Mouse (Mus musculus) CH12.LX (cell line): ENCODE data around the gene Plekhg2. TPM values are rescaled to one million over a fixed set of nuclear protein-coding genes. Genes with fewer than 3 reads are reported as not detected.

Experiments
- DNase-seq: peaks from one replicate; pipeline ENCODE4 v3.0.0-alpha.2; 2013; ENCODE audit errors: extremely low read depth
- H3K27ac ChIP-seq: 2 replicates; pipeline ENCODE4 v1.5.1; 2012; ENCODE audit warnings: low read depth, mild to moderate bottlenecking, control low read depth, moderate library complexity; ENCODE audit not compliant: insufficient read depth
- H3K27me3 ChIP-seq: replicated peaks from 2 replicates; pipeline ENCODE3; 2012; ENCODE audit warnings: inconsistent platforms
- H3K36me3 ChIP-seq, 2 experiments: replicated peaks in 1 of 2; 2 replicates each; pipeline versions ENCODE3 to v1.6.1; 2012; ENCODE audit warnings: inconsistent platforms in 1 of 2, low read length in 1 of 2, mild to moderate bottlenecking in 1 of 2, mixed read lengths in 1 of 2, moderate library complexity in 1 of 2; ENCODE audit not compliant: control insufficient read depth in 1 of 2, insufficient read depth in 1 of 2
- H3K4me1 ChIP-seq, 2 experiments: 2 replicates each; pipeline ENCODE4 v1.6.1; 2012; ENCODE audit warnings: inconsistent platforms in 1 of 2, moderate library complexity in 1 of 2; ENCODE audit not compliant: insufficient read depth in 2 of 2, control insufficient read depth in 1 of 2
- H3K4me2 ChIP-seq: 2 replicates; pipeline ENCODE4 v1.6.1; 2012; ENCODE audit warnings: low read depth, mild to moderate bottlenecking, control low read depth; ENCODE audit not compliant: poor library complexity, insufficient read depth, severe bottlenecking
- H3K4me3 ChIP-seq, 3 experiments: fragments of 150-350 bp in 1 of 3; sonication (generic) in 1 of 3; replicated peaks in 1 of 3; 2 replicates each; pipeline versions ENCODE3 to v1.5.1; 2011 to 2012; ENCODE audit warnings: low read depth in 2 of 3, low read length in 2 of 3, mild to moderate bottlenecking in 2 of 3, moderate library complexity in 2 of 3, control low read depth in 1 of 3, improper control_type of control experiment in 1 of 3, inconsistent platforms in 1 of 3, mixed read lengths in 1 of 3; ENCODE audit not compliant: poor library complexity in 1 of 3
- H3K79me2 ChIP-seq: replicated peaks from 2 replicates; pipeline ENCODE4 v1.6.1; 2012; ENCODE audit warnings: mild to moderate bottlenecking, moderate library complexity; ENCODE audit not compliant: control insufficient read depth, poor library complexity, insufficient read depth, severe bottlenecking; ENCODE audit errors: extremely low read depth
- H3K9ac ChIP-seq: 2 replicates; pipeline ENCODE4 v1.6.1; 2012; ENCODE audit warnings: low read depth, mild to moderate bottlenecking, control low read depth, moderate library complexity; ENCODE audit not compliant: insufficient read depth
- H3K9me3 ChIP-seq: replicated peaks from 2 replicates; pipeline ENCODE3; 2012; ENCODE audit warnings: low read length, inconsistent platforms, mixed read lengths
- EP300 ChIP-seq: IDR thresholded peaks from 2 replicates; pipeline ENCODE4 v1.6.1; 2011; ENCODE audit warnings: low read length, improper control_type of control experiment
- ETS1 ChIP-seq: conservative IDR thresholded peaks from 2 replicates; pipeline ENCODE4 v1.6.1; 2012; ENCODE audit warnings: low read depth, mild to moderate bottlenecking, inconsistent platforms, low read length, improper control_type of control experiment, moderate library complexity
- HCFC1 ChIP-seq: IDR thresholded peaks from 2 replicates; pipeline ENCODE4 v1.6.1; 2012; ENCODE audit warnings: low read depth, mild to moderate bottlenecking, inconsistent platforms, low read length, improper control_type of control experiment
- IRF4 ChIP-seq: IDR thresholded peaks from 2 replicates; pipeline ENCODE4 v1.6.1; 2014; ENCODE audit warnings: low read depth, mild to moderate bottlenecking, inconsistent platforms, low read length, improper control_type of control experiment
- MAX ChIP-seq: IDR thresholded peaks from 2 replicates; pipeline ENCODE4 v1.6.1; 2011; ENCODE audit warnings: low read length, improper control_type of control experiment
- MAZ ChIP-seq: IDR thresholded peaks from 2 replicates; pipeline ENCODE4 v1.6.1; 2012; ENCODE audit warnings: low read depth, mild to moderate bottlenecking, inconsistent platforms, low read length, improper control_type of control experiment, moderate library complexity
- MEF2A ChIP-seq: IDR thresholded peaks from 2 replicates; pipeline ENCODE4 v1.6.1; 2014; ENCODE audit warnings: low read depth, mild to moderate bottlenecking, inconsistent platforms, low read length, improper control_type of control experiment, borderline replicate concordance
- SIN3A ChIP-seq: IDR thresholded peaks from 2 replicates; pipeline ENCODE4 v1.6.1; 2012; ENCODE audit warnings: low read length, improper control_type of control experiment, inconsistent platforms
- TBP ChIP-seq: conservative IDR thresholded peaks from 2 replicates; pipeline ENCODE4 v1.6.1; 2011; ENCODE audit warnings: low read depth, low read length, improper control_type of control experiment
- TCF12 ChIP-seq: IDR thresholded peaks from 2 replicates; pipeline ENCODE4 v1.6.1; 2014; ENCODE audit warnings: low read depth, mild to moderate bottlenecking, inconsistent platforms, low read length, improper control_type of control experiment
- UBTF ChIP-seq: IDR thresholded peaks from 2 replicates; pipeline ENCODE4 v1.6.1; 2012; ENCODE audit warnings: low read depth, mild to moderate bottlenecking, inconsistent platforms, low read length, improper control_type of control experiment, moderate library complexity
- USF1 ChIP-seq: IDR thresholded peaks from 2 replicates; pipeline ENCODE4 v1.6.1; 2014; ENCODE audit warnings: low read depth, mild to moderate bottlenecking, inconsistent platforms, low read length, improper control_type of control experiment
- ZKSCAN1 ChIP-seq: IDR thresholded peaks from 2 replicates; pipeline ENCODE4 v1.6.1; 2012; ENCODE audit warnings: low read depth, inconsistent platforms, low read length, improper control_type of control experiment, borderline replicate concordance
- ZMIZ1 ChIP-seq: IDR thresholded peaks from 2 replicates; pipeline ENCODE4 v1.6.1; 2012; ENCODE audit warnings: low read depth, mild to moderate bottlenecking, inconsistent platforms, low read length, improper control_type of control experiment
- dilution Hi-C: fragments of 300-500 bp; cut with MboI; formaldehyde crosslinking; loops from 2 replicates; pipeline ENCODE4 v1.14.3; 2020; ENCODE audit warnings: low sequenced_read_pairs; ENCODE audit not compliant: extremely low pct_unique_long_range_greater_than_20kb, extremely low pct_ligation_motif_present
- in situ Hi-C: fragments of 300-500 bp; cut with MboI; formaldehyde crosslinking; loops from 3 replicates; pipeline ENCODE4 v1.14.3; 2019; ENCODE audit warnings: low sequenced_read_pairs, low pct_ligation_motif_present, low pct_unique_long_range_greater_than_20kb, mixed read lengths
- polyA plus RNA-seq: library from polyadenylated mRNA; unstranded; fragments of >175 nt; gene quantifications from 2 replicates; pipeline ENCODE4 v1.2.1, GENCODE M21; 2012; ENCODE audit warnings: low read depth; ENCODE audit not compliant: insufficient read length
- total RNA-seq, 2 experiments: library from RNA; depleted of rRNA; stranded (reverse); fragments of 300-350 nt in 1 of 2; fragments of >200 nt in 1 of 2; gene quantifications; 2 replicates each; pipeline ENCODE4 v1.2.3; 2012 to 2014

The Plekhg2 gene
- total and polyA plus RNA-seq, 3 experiments: 0.39 to 5.5 (median 4.7) TPM

DNA sequence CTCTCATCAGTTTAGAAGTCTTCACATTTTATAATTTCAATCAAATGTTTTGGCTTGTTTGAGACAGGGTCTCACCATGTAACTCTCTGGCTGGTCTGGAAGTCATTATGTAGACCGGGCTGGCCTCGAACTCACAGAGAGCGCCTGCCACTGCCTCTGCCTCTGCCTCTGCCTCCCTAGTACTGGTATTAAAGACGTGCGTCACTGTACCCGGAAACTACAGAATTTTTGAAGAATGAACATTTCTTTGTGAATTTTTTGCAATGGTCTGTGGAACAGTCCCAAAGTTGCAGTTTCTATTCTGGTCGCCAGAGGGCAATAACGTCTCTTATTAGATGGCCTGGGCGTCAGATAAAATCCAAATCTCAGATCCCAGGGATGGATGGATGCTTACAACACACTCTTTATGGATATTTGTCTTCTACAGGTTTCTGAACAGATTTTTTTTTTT, 757 bp upstream of the Plekhg2 start (continued):
- no peak; the same call in none of the 2 replicates for TF ChIP-seq HCFC1
- TF ChIP-seq EP300: no peak
- TF ChIP-seq MAX: 0 out of 2 replicates have a peak, but pooled peaks have one; percentile 4
- peak; percentile 28; the same call in 1 of the 2 replicates for TF ChIP-seq ETS1
- TF ChIP-seq ZMIZ1: no peak
- TF ChIP-seq IRF4: peak; percentile 75
- no peak for TF ChIP-seq TBP
- TF ChIP-seq ZKSCAN1: no peak

DNA sequence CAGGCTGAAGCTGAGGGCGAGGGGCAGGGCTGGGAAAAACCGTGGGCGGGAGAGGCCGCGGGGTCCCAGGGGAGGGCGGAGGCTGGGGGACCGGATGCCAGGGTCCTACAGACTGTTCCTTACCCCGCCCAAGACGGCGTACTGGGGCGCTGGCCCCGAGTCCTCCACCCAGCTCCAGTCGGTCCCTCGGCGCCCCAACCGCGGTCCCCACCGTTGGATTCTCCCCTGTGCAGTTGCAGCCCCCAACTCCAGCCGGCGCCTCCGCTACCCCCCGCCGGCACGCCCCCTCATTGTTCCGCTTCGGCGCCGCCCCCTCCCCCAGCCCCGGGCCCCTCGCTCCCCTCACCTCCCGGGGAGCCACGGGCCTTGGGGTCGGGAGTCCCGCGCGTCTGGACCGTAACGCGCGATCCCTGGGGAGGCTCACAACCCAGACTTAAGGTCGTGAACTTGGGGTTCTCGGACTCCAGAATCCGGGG, 847 bp downstream of the Plekhg2 start:
- Histone ChIP-seq H3K36me3 (peaks cover 0 to 33% of the 10 kb centered on the region in 2 experiments), H3K27ac (no peak overlapping the region), H3K9ac (peak overlapping the region; percentile 83), H3K4me3 (peak overlapping the region; percentile 70 to 73 (median 70)), H3K79me2 (peaks cover 4% of the 10 kb centered on the region; the same call in 1 of the 2 replicates), H3K9me3 (no peaks in the 10 kb centered on the region), H3K4me2 (peak overlapping the region; percentile 86), H3K4me1 (peaks cover 7 to 31% of the 10 kb centered on the region in 2 experiments), H3K27me3 (no peaks in the 10 kb centered on the region)
- DNase-seq: no peak
- dilution Hi-C loops (no loop called here), in situ Hi-C loops (no loop called here)
- 0 out of 2 replicates have a peak, but pooled peaks have one; percentile 1 for TF ChIP-seq MEF2A
- TF ChIP-seq UBTF: 0 out of 2 replicates have a peak, but pooled peaks have one; percentile 16
- TF ChIP-seq SIN3A: 0 out of 2 replicates have a peak, but pooled peaks have one; percentile 8
- no peak for TF ChIP-seq ZMIZ1

DNA sequence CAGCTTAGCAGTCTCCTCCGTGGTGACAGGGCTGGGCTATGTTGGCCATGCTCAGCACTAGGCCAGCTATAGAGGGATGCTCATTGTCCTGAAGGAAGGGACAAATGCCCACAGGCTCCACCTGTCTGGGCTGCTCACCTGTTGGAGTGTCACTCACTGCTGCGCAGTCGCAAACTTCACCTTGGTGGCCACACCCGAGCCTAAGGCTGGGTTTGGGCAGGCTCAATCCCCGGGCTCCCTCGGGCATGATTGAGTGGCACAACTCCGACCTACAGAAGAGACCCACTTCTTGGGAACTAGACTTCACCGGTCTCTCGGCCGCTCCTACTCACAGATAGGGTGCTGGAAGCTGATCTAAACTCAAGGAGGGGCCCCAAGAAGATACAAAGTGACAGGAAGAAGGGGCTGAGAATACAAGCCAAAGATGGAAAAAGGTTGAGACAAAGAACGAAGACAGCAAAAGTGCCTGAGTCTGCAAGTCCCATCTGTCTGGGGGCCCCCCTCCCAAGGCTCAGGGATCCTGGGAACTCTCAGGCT, 1.4 kb downstream of the Plekhg2 start:
- peak overlapping the region; percentile 46 to 70 (median 70) for H3K4me3 ChIP-seq
- no peaks in the 10 kb centered on the region for H3K27me3 ChIP-seq
- peaks cover 5 to 26% of the 10 kb centered on the region in 2 experiments for H3K4me1 ChIP-seq
- peak overlapping the region; percentile 86 for H3K4me2 ChIP-seq
- TF ChIP-seq MEF2A: peak; percentile 51; the same call in 1 of the 2 replicates
- TF ChIP-seq SIN3A: peak; percentile 21; the same call in 1 of the 2 replicates
- no peak for TF ChIP-seq USF1
- TF ChIP-seq MAZ: peak; percentile 52; the same call in 1 of the 2 replicates
- TF ChIP-seq TCF12: 0 out of 2 replicates have a peak, but pooled peaks have one; percentile 19
- no peak for TF ChIP-seq ZKSCAN1
- peak overlapping the region; percentile 83; the same call in 1 of the 2 replicates for H3K9ac ChIP-seq
- H3K79me2 ChIP-seq: no peaks in the 10 kb centered on the region
- peaks cover 0 to 33% of the 10 kb centered on the region in 2 experiments for H3K36me3 ChIP-seq
- no peak for DNase-seq
- H3K27ac ChIP-seq: no peak overlapping the region
- H3K9me3 ChIP-seq: no peaks in the 10 kb centered on the region
- in situ Hi-C loops: no loop called here
- dilution Hi-C loops: no loop called here
